Mouse (Mus musculus): Measurements from ENCODE around the gene Rrm1.

- TF ChIP-seq CTCF (IDR thresholded peaks at IDR 0.05; ENCODE audit: insufficient read depth, low read length) (no peak), POLR2A (IDR thresholded peaks at IDR 0.05; ENCODE audit: borderline replicate concordance, extremely low read depth, low read depth, low read length) (no peak)
These were observed 2.8 kb downstream of the Rrm1 start for GRCm38 (mm10) chr7:102444301-102444700.

All from lung, adult 2 months (tissue).